Mouse (Mus musculus) heart, postnatal 0 days (tissue): Measurements from ENCODE around the gene Ralgps1. TPM values are rescaled to one million over a fixed set of nuclear protein-coding genes. Genes with fewer than 3 reads are reported as not detected.

Experiments
- ATAC-seq: fragments of 200-750 bp; cut with Nextera tagmentation; 2 replicates; pipeline ENCODE4 v1.8.0; 2017; ENCODE audit warnings: low read depth, moderate number of reproducible peaks, moderate library complexity; ENCODE audit not compliant: insufficient read depth
- DNase-seq: peaks from one replicate; pipeline ENCODE4 v3.0.0-alpha.2; 2016; ENCODE audit warnings: low spot score
- H3K27ac ChIP-seq: fragments of 300-500 bp; sonication (generic); 2 replicates; pipeline ENCODE4 v1.5.1; 2014; ENCODE audit warnings: low read depth, mild to moderate bottlenecking
- H3K27me3 ChIP-seq: fragments of 300-500 bp; sonication (generic); 2 replicates; pipeline ENCODE4 v1.6.1; 2014; ENCODE audit warnings: low read length, mixed read lengths; ENCODE audit not compliant: control insufficient read depth, insufficient read depth
- H3K36me3 ChIP-seq: fragments of 300-500 bp; sonication (generic); replicated peaks from 2 replicates; pipeline ENCODE4 v1.6.1; 2014; ENCODE audit warnings: low read length, mixed read lengths; ENCODE audit not compliant: control insufficient read depth, insufficient read depth
- H3K4me1 ChIP-seq: fragments of 300-500 bp; sonication (generic); 2 replicates; pipeline ENCODE4 v1.6.1; 2014; ENCODE audit warnings: antibody characterized with exemption; ENCODE audit not compliant: control insufficient read depth, insufficient read depth
- H3K4me2 ChIP-seq: fragments of 300-500 bp; sonication (generic); 2 replicates; pipeline ENCODE4 v1.6.1; 2014; ENCODE audit warnings: low read depth, mild to moderate bottlenecking, low read length, moderate library complexity
- H3K4me3 ChIP-seq: fragments of 300-500 bp; sonication (generic); 2 replicates; pipeline ENCODE4 v1.5.1; 2014; ENCODE audit warnings: low read depth, low read length
- H3K9ac ChIP-seq: fragments of 300-500 bp; sonication (generic); replicated peaks from 2 replicates; pipeline ENCODE4 v1.6.1; 2014; ENCODE audit warnings: low read depth, low read length, mixed read lengths
- H3K9me3 ChIP-seq: fragments of 300-500 bp; sonication (generic); replicated peaks from 2 replicates; pipeline ENCODE4 v1.6.1; 2016; ENCODE audit warnings: low read length; ENCODE audit not compliant: control insufficient read depth
- CTCF ChIP-seq: IDR thresholded peaks from 2 replicates; pipeline ENCODE4 v1.5.1; 2016; ENCODE audit warnings: antibody characterized with exemption, control low read depth, low read depth
- EP300 ChIP-seq: IDR thresholded peaks from 2 replicates; pipeline ENCODE4 v1.6.1; 2016; ENCODE audit warnings: antibody characterized with exemption, low read depth
- WGBS: fragments of 180-500 bp; shearing (Covaris S2); extraction: QIAGEN DNeasy Blood & Tissue Kit; methylation state at CpG from one replicate; pipeline ENCODE4 v1.1.7; 2014; 5-methylcytosine and 5-hydroxymethylcytosine counted together
- polyA plus RNA-seq: library from polyadenylated mRNA; unstranded; fragments of >200 nt; fragmentation: Nextera tagmentation; extraction: Ambion mirVana; gene quantifications from 2 replicates; pipeline ENCODE4 v1.2.1, GENCODE M21; 2015
- total RNA-seq: library from RNA; depleted of rRNA; stranded (reverse); fragments of >200 nt; gene quantifications from 2 replicates; pipeline ENCODE4 v1.2.3, GENCODE M21; 2014; ENCODE audit warnings: low replicate concordance

Ralgps1 gene
- total and polyA plus RNA-seq, 2 experiments from 2014 or later: 3.2 to 6.9 TPM

DNA sequence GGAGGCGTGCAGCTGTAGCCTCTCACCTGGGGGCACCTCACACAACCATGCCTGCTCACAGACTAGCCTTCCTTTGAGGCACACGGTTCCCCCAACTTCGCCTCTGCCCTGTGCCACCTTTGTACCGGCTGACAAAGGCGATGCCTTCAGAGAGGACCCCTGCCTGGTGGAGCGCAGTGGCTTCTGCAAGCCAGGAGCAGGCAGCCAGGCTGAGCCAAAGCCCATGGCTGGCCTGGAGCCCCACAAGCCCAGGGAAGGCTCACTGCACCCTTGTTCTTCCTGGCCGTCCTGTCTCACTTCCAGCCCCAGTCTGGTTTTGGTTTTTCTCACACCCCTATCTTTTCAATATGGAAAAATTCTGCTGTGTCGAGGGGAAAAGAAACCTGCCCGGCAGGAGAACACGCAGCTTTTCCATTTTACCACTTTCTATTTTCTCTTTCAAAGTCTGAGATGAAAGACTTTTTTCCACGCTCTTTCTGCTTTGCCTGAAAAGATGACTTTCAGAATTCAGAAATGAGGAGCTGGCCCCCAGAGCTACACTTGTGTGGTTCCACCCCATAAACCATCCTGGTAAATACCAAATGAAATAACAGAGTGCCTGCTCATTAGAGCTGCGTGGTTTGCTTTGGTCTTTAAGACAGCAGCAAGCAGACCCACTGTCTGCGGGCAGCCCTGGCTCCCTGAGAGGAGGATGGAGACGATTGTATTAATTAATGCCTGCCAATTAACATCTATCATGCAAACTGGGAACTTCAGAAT, 191.9 kb downstream of the Ralgps1 start:
- Histone ChIP-seq H3K36me3 (no peaks in the 10 kb centered on the region), H3K4me3 (no peak overlapping the region), H3K4me2 (no peak overlapping the region), H3K9ac (no peak overlapping the region), H3K9me3 (no peaks in the 10 kb centered on the region), H3K27ac (0 out of 2 replicates have a peak overlapping the region, but pooled peaks have one; percentile 39), H3K4me1 (peaks cover 27% of the 10 kb centered on the region), H3K27me3 (no peaks in the 10 kb centered on the region)
- TF ChIP-seq CTCF (no peak), EP300 (no peak)
- WGBS: 82% methylated on average over 14 of the region's 14 CpGs
- no peak for ATAC-seq
- no peak for DNase-seq

DNA sequence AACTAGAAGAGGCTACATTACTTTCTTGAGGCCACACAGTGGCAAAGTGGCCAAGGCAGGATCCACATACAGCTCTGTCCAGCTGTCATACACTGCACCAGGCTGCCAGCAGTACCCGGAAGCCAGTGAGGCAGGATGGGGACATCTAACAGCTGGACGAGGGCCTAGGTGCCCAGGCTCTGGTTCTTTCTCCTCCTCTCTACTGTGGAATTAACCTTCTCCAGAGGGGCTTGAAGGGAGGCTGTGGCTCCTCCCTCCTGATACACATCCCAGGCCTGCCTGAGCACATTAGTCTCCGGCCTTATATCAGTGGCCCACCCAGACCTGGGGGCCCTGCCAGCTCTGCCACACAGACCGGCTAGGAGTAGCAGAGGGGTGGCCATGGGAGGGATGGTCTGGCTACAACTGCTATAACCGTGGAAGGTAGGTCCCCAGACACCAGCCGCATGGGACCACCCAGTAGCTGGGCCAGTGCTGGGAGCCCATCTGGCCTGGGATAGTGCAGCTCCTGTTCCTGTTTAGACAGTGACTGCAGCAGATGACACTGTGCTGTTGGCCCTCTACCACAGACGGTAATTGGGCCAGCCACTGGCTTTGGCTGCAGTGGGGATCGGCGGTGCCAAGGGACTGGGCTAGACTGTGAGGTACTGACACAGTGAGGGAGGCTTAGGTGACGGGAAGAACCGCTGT, 192.9 kb downstream of the Ralgps1 start:
- no peaks in the 10 kb centered on the region for H3K36me3 ChIP-seq
- peak overlapping the region; percentile 12; the same call in 1 of the 2 replicates for H3K9ac ChIP-seq
- no peaks in the 10 kb centered on the region for H3K27me3 ChIP-seq
- ATAC-seq: no peak
- H3K9me3 ChIP-seq: no peaks in the 10 kb centered on the region
- TF ChIP-seq CTCF (no peak), EP300 (no peak)
- no peak overlapping the region for H3K4me3 ChIP-seq
- peaks cover 34% of the 10 kb centered on the region for H3K4me1 ChIP-seq
- peak overlapping the region; percentile 79 for H3K27ac ChIP-seq
- no peak for DNase-seq
- 56% methylated on average over 11 of the region's 11 CpGs for WGBS
- H3K4me2 ChIP-seq: no peak overlapping the region

DNA sequence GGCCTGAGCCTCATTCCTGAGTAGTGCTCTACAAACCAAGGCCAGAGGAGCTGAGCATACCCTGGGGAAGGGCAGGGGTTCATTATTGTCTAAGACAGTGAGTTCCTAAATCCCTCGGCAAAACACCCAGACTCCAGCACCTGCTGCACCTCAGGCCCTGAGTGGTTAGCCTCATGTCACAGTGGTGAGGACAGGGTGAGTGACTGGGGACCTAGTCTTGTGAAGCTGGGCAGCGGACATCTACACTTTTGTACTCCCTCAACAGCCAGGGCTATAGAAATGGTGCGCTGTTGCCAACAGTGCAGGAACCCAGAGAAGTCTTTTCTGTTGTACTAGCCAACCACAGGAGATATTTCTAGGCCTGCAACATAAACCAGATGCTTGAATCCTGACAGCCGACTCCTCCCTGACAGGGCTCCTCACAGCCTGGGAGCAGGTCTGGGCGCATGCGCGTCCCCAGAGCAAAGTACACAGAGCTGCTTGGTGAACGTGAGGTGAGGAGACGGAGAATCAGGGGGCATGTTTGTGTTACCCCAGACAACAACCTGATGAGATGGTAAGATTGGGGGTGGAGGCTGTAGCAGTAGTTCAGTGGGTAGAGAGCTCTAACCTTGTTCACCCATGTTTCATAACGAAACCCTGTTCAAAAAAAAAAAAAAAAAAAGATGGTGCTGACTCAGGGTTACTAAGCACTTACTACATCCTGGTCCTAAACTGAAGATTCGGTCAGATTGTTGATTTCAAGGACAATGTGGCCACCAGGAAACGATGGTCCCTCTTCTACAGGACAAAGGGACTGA, 193.6 kb downstream of the Ralgps1 start:
- WGBS: 36% methylated on average over 12 of the region's 12 CpGs
- 0 out of 2 replicates have a peak overlapping the region, but pooled peaks have one; percentile 8 for H3K4me2 ChIP-seq
- TF ChIP-seq EP300: no peak
- TF ChIP-seq CTCF: no peak
- no peaks in the 10 kb centered on the region for H3K36me3 ChIP-seq
- H3K4me1 ChIP-seq: peaks cover 41% of the 10 kb centered on the region
- ATAC-seq (peak; percentile 83), DNase-seq (peak; percentile 86)
- H3K27ac ChIP-seq: peak overlapping the region; percentile 79
- no peaks in the 10 kb centered on the region for H3K27me3 ChIP-seq
- H3K4me3 ChIP-seq: no peak overlapping the region
- no peak overlapping the region for H3K9ac ChIP-seq
- H3K9me3 ChIP-seq: no peaks in the 10 kb centered on the region

DNA sequence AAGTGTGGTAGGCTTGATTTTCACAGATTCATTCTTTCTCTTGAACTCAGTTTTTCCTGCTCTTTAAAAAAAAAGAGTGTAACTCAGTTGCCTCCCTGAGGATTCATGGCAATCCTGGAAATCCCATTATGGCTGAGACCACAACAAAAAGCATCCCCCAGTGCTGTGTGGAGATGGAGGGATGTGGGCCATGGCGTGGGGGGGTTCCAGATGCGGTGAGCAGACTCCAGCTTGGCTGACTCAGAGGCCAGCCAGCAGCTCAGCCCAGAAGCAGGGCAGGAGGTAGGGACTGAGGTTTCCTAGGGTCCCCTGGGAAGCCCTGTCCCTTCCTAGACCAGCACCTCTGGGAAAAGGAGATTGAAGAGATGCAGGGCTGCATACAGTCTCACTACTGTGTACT, 194.4 kb downstream of the Ralgps1 start:
- H3K4me2 ChIP-seq: no peak overlapping the region
- TF ChIP-seq EP300 (no peak), CTCF (no peak)
- no peak overlapping the region for H3K4me3 ChIP-seq
- WGBS: 50% methylated on average over 2 of the region's 2 CpGs
- H3K36me3 ChIP-seq: no peaks in the 10 kb centered on the region
- DNase-seq: no peak
- no peak overlapping the region for H3K9ac ChIP-seq
- H3K27ac ChIP-seq: peak overlapping the region; percentile 79
- no peaks in the 10 kb centered on the region for H3K9me3 ChIP-seq
- no peaks in the 10 kb centered on the region for H3K27me3 ChIP-seq
- ATAC-seq: no peak
- H3K4me1 ChIP-seq: peaks cover 38% of the 10 kb centered on the region

DNA sequence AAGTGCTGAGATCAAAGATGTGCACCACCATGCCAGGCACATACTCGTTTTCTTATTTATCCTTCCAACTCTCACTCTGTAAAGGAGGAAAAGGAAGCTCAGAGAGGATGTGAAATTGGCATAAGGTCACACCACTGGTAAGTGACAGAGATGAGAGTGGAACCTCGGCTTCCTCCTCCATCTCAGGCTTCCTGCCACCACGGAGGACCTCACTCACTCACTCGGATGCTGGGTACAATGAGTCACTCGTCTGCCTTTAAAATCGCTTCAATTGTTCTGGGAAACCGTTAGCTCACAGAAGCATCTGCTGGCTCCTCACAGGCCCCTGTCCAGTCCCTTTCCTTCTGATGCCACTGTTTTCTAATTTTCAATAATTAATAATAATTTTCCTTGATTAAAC, 194.8 kb downstream of the Ralgps1 start:
- Histone ChIP-seq H3K4me2 (no peak overlapping the region), H3K36me3 (no peaks in the 10 kb centered on the region), H3K9ac (no peak overlapping the region), H3K4me1 (peaks cover 38% of the 10 kb centered on the region), H3K4me3 (no peak overlapping the region), H3K27me3 (no peaks in the 10 kb centered on the region), H3K27ac (peak overlapping the region; percentile 79; the same call in 1 of the 2 replicates), H3K9me3 (no peaks in the 10 kb centered on the region)
- ATAC-seq (no peak), DNase-seq (no peak)
- TF ChIP-seq EP300: no peak
- no peak for TF ChIP-seq CTCF
- 47% methylated on average over 7 of the region's 7 CpGs for WGBS
